Mouse (Mus musculus) G1E (cell line): ENCODE data around the gene Whrn. TPM values are rescaled to one million over a fixed set of nuclear protein-coding genes. Genes with fewer than 3 reads are reported as not detected.

Experiments
- ATAC-seq: 2 replicates; pipeline ENCODE4 v1.8.0; 2016; ENCODE audit warnings: mild to moderate bottlenecking; ENCODE audit not compliant: insufficient number of reproducible peaks, poor library complexity, low FRiP score, severe bottlenecking; ENCODE audit errors: extremely low read depth
- DNase-seq: peaks from one replicate; pipeline ENCODE4 v3.0.0; 2012; ENCODE audit warnings: low spot score
- H3K27me3 ChIP-seq: 2 replicates; pipeline ENCODE4 v1.6.1; 2012; ENCODE audit warnings: mild to moderate bottlenecking, low read length, inconsistent platforms; ENCODE audit not compliant: insufficient read depth
- H3K36me3 ChIP-seq: replicated peaks from 2 replicates; pipeline ENCODE3; 2012; ENCODE audit warnings: mild to moderate bottlenecking, inconsistent platforms
- H3K4me1 ChIP-seq: 2 replicates; pipeline ENCODE4 v1.6.1; 2012; ENCODE audit warnings: low read depth, low read length, inconsistent platforms, mixed read lengths; ENCODE audit not compliant: insufficient read depth
- H3K4me3 ChIP-seq: 2 replicates; pipeline ENCODE4 v1.5.1; 2012; ENCODE audit warnings: low read depth, mild to moderate bottlenecking, inconsistent platforms, low read length, moderate library complexity, mixed read lengths
- H3K9me3 ChIP-seq: replicated peaks from 2 replicates; pipeline ENCODE4 v1.6.1; 2012; ENCODE audit warnings: inconsistent platforms
- CTCF ChIP-seq: IDR thresholded peaks from 2 replicates; pipeline ENCODE4 v1.5.1; 2012; ENCODE audit warnings: low read depth, low read length, inconsistent platforms, mixed read lengths
- GATA1 ChIP-seq: IDR thresholded peaks from 2 replicates; pipeline ENCODE4 v1.6.1; 2012; ENCODE audit warnings: borderline replicate concordance, low read length, inconsistent platforms, mixed read lengths
- GATA2 ChIP-seq: IDR thresholded peaks from 2 replicates; pipeline ENCODE4 v1.6.1; 2012; ENCODE audit warnings: low read depth, low read length, inconsistent platforms, borderline replicate concordance
- POLR2AphosphoS5 ChIP-seq: IDR thresholded peaks from 2 replicates; pipeline ENCODE4 v1.6.1; 2012; ENCODE audit warnings: low read depth, low read length, inconsistent platforms; ENCODE audit not compliant: insufficient replicate concordance
- TAL1 ChIP-seq: conservative IDR thresholded peaks from 2 replicates; pipeline ENCODE4 v1.6.1; 2012; ENCODE audit warnings: low read depth, low read length, inconsistent platforms, mixed read lengths
- polyA plus RNA-seq: library from polyadenylated mRNA; stranded (reverse); fragments of >175 nt; gene quantifications from 2 replicates; pipeline ENCODE4 v1.2.3, GENCODE M21; 2012
- total RNA-seq, 2 experiments: library from RNA; stranded (forward) in 1 of 2; stranded (reverse) in 1 of 2; fragments of 200-1000 nt in 1 of 2; fragments of >200 nt in 1 of 2; fragmentation: Nextera tagmentation in 1 of 2; gene quantifications; 2 replicates each; pipeline ENCODE4 v1.2.3; 2014 to 2017

The Whrn gene
- total and polyA plus RNA-seq, 3 experiments = 0.38 TPM; not detected in 2

DNA sequence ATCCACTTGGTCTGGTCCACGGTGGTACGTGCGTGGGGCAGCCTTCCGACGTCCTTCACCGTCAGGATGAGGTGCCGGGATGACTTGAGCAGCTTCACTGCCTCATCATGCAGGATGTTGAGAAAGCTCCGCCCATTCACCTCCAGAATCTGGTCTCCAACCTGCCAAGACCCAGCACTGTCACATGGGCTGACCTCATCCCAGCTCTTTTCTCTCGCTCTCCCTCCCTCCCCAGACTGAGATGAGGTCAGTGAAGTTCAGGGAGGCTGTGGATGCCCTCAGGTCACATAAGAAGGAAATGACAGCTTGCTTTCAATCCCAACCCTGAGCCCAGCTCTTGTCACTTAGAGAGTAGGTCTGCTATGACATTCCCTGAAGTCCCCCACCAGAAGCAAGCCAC lies 60.4 kb downstream of the Whrn start:
- ATAC-seq (no peak), DNase-seq (no peak)
- TF ChIP-seq GATA1 = no peak
- no peak for TF ChIP-seq TAL1
- TF ChIP-seq GATA2 = no peak
- TF ChIP-seq POLR2AphosphoS5 = no peak
- TF ChIP-seq CTCF = no peak
- H3K9me3 ChIP-seq = peaks cover 95% of the 10 kb centered on the region
- no peaks in the 10 kb centered on the region for H3K36me3 ChIP-seq
- no peak overlapping the region for H3K4me3 ChIP-seq
- H3K27me3 ChIP-seq = no peaks in the 10 kb centered on the region
- H3K4me1 ChIP-seq = no peaks in the 10 kb centered on the region

DNA sequence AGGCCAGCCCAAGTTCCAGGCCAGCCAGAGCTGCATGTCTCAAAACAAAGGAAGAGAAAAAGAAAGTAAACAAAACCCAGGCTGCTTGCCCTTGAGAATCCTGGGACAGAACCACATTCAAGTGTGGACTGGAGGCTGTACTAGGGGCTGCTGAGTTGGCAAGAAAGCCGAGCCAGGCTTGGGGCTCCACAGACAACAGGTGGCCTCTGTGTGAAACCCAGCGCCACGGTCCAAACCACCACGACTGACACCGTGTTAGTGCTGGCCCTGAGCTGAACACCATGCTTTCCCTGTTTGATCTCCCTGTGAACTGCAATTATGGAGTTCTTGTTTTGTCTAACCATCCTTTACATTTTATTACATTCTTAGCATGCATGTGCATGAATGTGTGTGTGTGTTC lies 64.7 kb downstream of the Whrn start:
- Histone ChIP-seq H3K36me3 (no peaks in the 10 kb centered on the region), H3K4me1 (no peaks in the 10 kb centered on the region), H3K27me3 (no peaks in the 10 kb centered on the region), H3K9me3 (peaks cover 94% of the 10 kb centered on the region), H3K4me3 (no peak overlapping the region)
- TF ChIP-seq TAL1 (no peak), GATA1 (no peak), GATA2 (no peak), POLR2AphosphoS5 (no peak), CTCF (no peak)
- no peak for DNase-seq
- no peak for ATAC-seq

DNA sequence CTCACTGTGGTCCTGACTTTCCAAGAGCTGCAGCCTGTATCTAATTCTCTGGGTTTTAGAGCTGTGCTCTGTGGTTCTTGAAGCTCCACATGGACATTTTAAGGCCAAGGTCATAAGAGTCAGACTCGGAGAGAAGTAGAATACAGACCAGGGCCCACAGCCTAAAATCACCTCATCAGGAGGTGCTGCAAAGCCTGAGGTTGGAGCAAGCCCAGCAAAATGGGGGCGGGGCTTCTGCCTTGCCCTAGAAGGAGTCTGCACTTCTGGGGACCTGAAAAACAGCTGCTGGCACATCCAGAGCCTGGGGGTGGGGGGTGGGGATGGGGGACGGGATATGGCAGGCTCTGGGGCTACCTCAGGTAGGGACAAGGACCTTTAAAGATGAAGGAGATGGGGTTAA lies 65.4 kb downstream of the Whrn start:
- TF ChIP-seq GATA2 (no peak), CTCF (no peak), POLR2AphosphoS5 (no peak), GATA1 (no peak), TAL1 (no peak)
- Histone ChIP-seq H3K4me3 (no peak overlapping the region), H3K4me1 (no peaks in the 10 kb centered on the region), H3K9me3 (peaks cover 93% of the 10 kb centered on the region), H3K36me3 (no peaks in the 10 kb centered on the region), H3K27me3 (no peaks in the 10 kb centered on the region)
- no peak for DNase-seq
- ATAC-seq = no peak

DNA sequence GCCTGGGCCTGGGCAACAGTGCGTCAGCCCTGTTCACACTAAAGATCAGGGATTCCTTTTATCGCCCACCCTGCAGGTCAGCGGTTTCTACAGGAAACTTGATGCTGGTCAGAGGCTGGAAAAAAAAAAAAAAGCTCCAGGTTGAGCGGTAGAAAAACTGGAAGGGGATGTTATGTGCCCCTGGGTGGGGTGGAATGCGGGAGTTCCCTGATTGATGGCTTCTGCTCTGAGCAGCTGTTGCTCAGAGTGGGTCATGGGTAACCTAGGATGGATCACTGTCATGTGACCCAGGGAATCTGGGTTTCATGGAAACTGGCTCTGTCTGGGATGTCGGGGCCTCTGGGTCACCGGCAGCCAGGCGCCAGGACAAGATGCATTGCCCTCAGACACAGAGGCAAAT lies 69.5 kb downstream of the Whrn start:
- TF ChIP-seq GATA2 (no peak), GATA1 (no peak), POLR2AphosphoS5 (no peak), CTCF (no peak), TAL1 (no peak)
- H3K27me3 ChIP-seq = no peaks in the 10 kb centered on the region
- DNase-seq = no peak
- H3K4me1 ChIP-seq = no peaks in the 10 kb centered on the region
- H3K4me3 ChIP-seq = no peak overlapping the region
- no peaks in the 10 kb centered on the region for H3K36me3 ChIP-seq
- H3K9me3 ChIP-seq = peaks cover 96% of the 10 kb centered on the region
- ATAC-seq = no peak

DNA sequence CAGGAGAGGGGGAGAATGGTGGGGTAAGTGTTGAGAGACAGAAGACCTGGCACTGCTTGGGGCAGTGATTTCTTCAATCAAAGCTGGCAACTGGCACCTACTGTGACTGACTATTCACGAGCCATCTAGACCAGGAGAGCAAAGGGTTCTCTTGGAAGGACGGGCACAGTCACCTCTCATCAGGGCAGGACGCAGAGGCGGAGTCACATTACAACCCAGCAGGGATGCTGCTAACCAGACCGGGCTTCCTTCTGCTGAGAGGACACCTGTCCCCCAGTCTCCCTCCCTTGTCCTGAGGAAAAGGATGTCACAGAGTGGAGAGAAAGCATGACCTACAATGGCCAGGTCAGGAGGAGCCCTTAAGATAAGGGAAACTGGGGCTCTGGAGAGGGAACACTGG lies 72.0 kb downstream of the Whrn start:
- Histone ChIP-seq H3K36me3 (no peaks in the 10 kb centered on the region), H3K27me3 (no peaks in the 10 kb centered on the region), H3K4me3 (no peak overlapping the region), H3K4me1 (no peaks in the 10 kb centered on the region), H3K9me3 (peaks cover 94% of the 10 kb centered on the region)
- TF ChIP-seq GATA2 (no peak), POLR2AphosphoS5 (no peak), TAL1 (no peak), GATA1 (no peak)
- no peak for DNase-seq
- ATAC-seq = no peak

DNA sequence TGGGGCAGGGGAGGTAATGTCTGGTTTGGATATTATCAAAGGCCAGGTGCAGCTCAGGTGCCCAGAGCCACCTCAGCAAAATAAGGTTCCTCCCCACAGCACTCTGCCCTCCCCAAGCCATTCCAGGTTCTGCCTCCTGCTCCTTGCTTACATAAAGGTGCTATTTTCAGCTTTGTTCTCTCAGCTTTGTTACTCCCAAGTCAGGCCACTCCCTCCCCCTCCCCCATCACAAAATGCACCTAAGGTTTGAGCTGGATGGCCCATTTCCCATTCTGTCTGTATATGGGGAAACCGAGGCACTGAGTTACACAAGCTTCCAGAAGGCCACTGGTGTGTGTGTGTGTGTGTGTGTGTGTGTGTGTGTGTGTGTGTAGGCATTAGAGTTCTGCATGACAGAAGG lies 72.6 kb downstream of the Whrn start:
- H3K9me3 ChIP-seq = peaks cover 94% of the 10 kb centered on the region
- no peak overlapping the region for H3K4me3 ChIP-seq
- TF ChIP-seq POLR2AphosphoS5 = no peak
- no peak for TF ChIP-seq CTCF
- no peak for TF ChIP-seq GATA1
- no peak for TF ChIP-seq GATA2
- TF ChIP-seq TAL1 = no peak
- ATAC-seq (no peak), DNase-seq (no peak)
- no peaks in the 10 kb centered on the region for H3K36me3 ChIP-seq
- H3K4me1 ChIP-seq = no peaks in the 10 kb centered on the region
- H3K27me3 ChIP-seq = no peaks in the 10 kb centered on the region
